Mouse (Mus musculus): ENCODE results near the gene Senp7. TPM values are rescaled to one million over a fixed set of nuclear protein-coding genes. Genes with fewer than 3 reads are reported as not detected.
A peak's percentile ranks its signal among the peaks of the same experiment; 100 is the strongest.
"Not testable (repeated sequence)": the region's sequence is repeated elsewhere in the genome, so short reads cannot be mapped to it uniquely, and the experiment has no call there.

Senp7 gene
- total RNA-seq, 2 experiments from 2014 or later = 13.5 to 13.7 TPM

GRCm38 (mm10) chr16:56062981-56063380, 14.8 kb downstream of the Senp7 start:
- no peak for DNase-seq
- intact Hi-C loops (cut with DNase I; ENCODE audit: low total_unique reads) = no loop called here

- intact Hi-C loops (cut with DNase I; ENCODE audit: low total_unique reads) = no loop called here
- peak; percentile 17 for DNase-seq
Observed at GRCm38 (mm10) chr16:56064334-56064990, 16.3 kb downstream of the Senp7 start.

GRCm38 (mm10) chr16:56066113-56066512, 18.0 kb downstream of the Senp7 start:
- intact Hi-C loops (cut with DNase I; ENCODE audit: low total_unique reads) = loop anchor here (2.0 kb wide), 1 partner anchor 113 kb away; no protein-coding TSS in a partner anchor

GRCm38 (mm10) chr16:56068523-56069070, 20.5 kb downstream of the Senp7 start:
- intact Hi-C loops (cut with DNase I; ENCODE audit: low total_unique reads) = no loop called here

More at GRCm38 (mm10) chr16:56066113-56066512, 18.0 kb downstream of the Senp7 start:
- no peak for DNase-seq

GRCm38 (mm10) chr16:56071317-56072232, 23.4 kb downstream of the Senp7 start:
- DNase-seq = no peak
- intact Hi-C loops (cut with DNase I; ENCODE audit: low total_unique reads) = no loop called here

More at GRCm38 (mm10) chr16:56068523-56069070, 20.5 kb downstream of the Senp7 start:
- no peak for DNase-seq

GRCm38 (mm10) chr16:56072533-56072932, 24.4 kb downstream of the Senp7 start:
- DNase-seq = no peak
- intact Hi-C loops (cut with DNase I; ENCODE audit: low total_unique reads) = no loop called here

GRCm38 (mm10) chr16:56073150-56073549, 25.0 kb downstream of the Senp7 start:
- intact Hi-C loops (cut with DNase I; ENCODE audit: low total_unique reads); DNase-seq: not testable (repeated sequence)

GRCm38 (mm10) chr16:56074122-56074521, 26.0 kb downstream of the Senp7 start:
- no peak for DNase-seq
- intact Hi-C loops (cut with DNase I; ENCODE audit: low total_unique reads) = no loop called here

- intact Hi-C loops (cut with DNase I; ENCODE audit: low total_unique reads) = no loop called here
- DNase-seq = no peak
Observed at GRCm38 (mm10) chr16:56074565-56074964, 26.4 kb downstream of the Senp7 start.

- intact Hi-C loops (cut with DNase I; ENCODE audit: low total_unique reads) = no loop called here
- peak; percentile 89 for DNase-seq
Observed at GRCm38 (mm10) chr16:56075222-56076111, 27.3 kb downstream of the Senp7 start.

GRCm38 (mm10) chr16:56076121-56076869, 28.2 kb downstream of the Senp7 start:
- intact Hi-C loops (cut with DNase I; ENCODE audit: low total_unique reads) = no loop called here
- DNase-seq = peak; percentile 13

- intact Hi-C loops (cut with DNase I; ENCODE audit: low total_unique reads) = no loop called here
- no peak for DNase-seq
Observed at GRCm38 (mm10) chr16:56079419-56079818, 31.3 kb downstream of the Senp7 start.

GRCm38 (mm10) chr16:56081691-56082090, 33.6 kb downstream of the Senp7 start:
- no peak for DNase-seq
- intact Hi-C loops (cut with DNase I; ENCODE audit: low total_unique reads) = no loop called here

- no peak for DNase-seq
- intact Hi-C loops (cut with DNase I; ENCODE audit: low total_unique reads) = no loop called here
Observed at GRCm38 (mm10) chr16:56086336-56086735, 38.2 kb downstream of the Senp7 start.

- DNase-seq = no peak
- intact Hi-C loops (cut with DNase I; ENCODE audit: low total_unique reads) = no loop called here
Observed at GRCm38 (mm10) chr16:56090385-56090784, 42.2 kb downstream of the Senp7 start.

GRCm38 (mm10) chr16:56096401-56097018, 48.4 kb downstream of the Senp7 start:
- intact Hi-C loops (cut with DNase I; ENCODE audit: low total_unique reads); DNase-seq: not testable (repeated sequence)

GRCm38 (mm10) chr16:56115706-56116105, 67.6 kb downstream of the Senp7 start:
- DNase-seq = no peak
- intact Hi-C loops (cut with DNase I; ENCODE audit: low total_unique reads) = no loop called here

- intact Hi-C loops (cut with DNase I; ENCODE audit: low total_unique reads) = no loop called here
- no peak for DNase-seq
Observed at GRCm38 (mm10) chr16:56116155-56116554, 68.0 kb downstream of the Senp7 start.

All from gastrocnemius, postnatal 14 days (tissue).